Mouse (Mus musculus) cerebellum, adult 2 months (tissue): ENCODE data around the gene Cpa5. TPM values are rescaled to one million over a fixed set of nuclear protein-coding genes. Genes with fewer than 3 reads are reported as not detected.
A peak's percentile ranks its signal among the peaks of the same experiment; 100 is the strongest.

Experiments used
- DNase-seq, 2 experiments: peaks; one replicate each; pipeline ENCODE4 v3.0.0; 2021
- H3K27ac ChIP-seq: fragments of 200-500 bp; 2 replicates; pipeline ENCODE4 v1.5.1; 2012; ENCODE audit warnings: low read length, control low read depth, inconsistent platforms; ENCODE audit not compliant: insufficient read depth
- H3K27me3 ChIP-seq: fragments of 200-500 bp; 2 replicates; pipeline ENCODE4 v1.6.1; 2012; ENCODE audit warnings: inconsistent platforms, mild to moderate bottlenecking, low read length, moderate library complexity; ENCODE audit not compliant: control insufficient read depth, insufficient read depth
- H3K4me1 ChIP-seq: fragments of 200-500 bp; 2 replicates; pipeline ENCODE4 v1.6.1; 2011; ENCODE audit warnings: low read length; ENCODE audit not compliant: control insufficient read depth, insufficient read depth
- H3K4me3 ChIP-seq: fragments of 200-500 bp; replicated peaks from 2 replicates; pipeline ENCODE3; 2011; ENCODE audit warnings: mild to moderate bottlenecking, low read depth, low read length, control low read depth; ENCODE audit not compliant: insufficient read depth
- CTCF ChIP-seq: fragments of 200-500 bp; IDR thresholded peaks from 2 replicates; pipeline ENCODE4 v1.5.1; 2011; ENCODE audit warnings: low read depth, mild to moderate bottlenecking, control low read depth, low read length, moderate library complexity, borderline replicate concordance; ENCODE audit not compliant: insufficient read depth
- POLR2A ChIP-seq: fragments of 200-500 bp; IDR thresholded peaks from 2 replicates; pipeline ENCODE4 v1.6.1; 2011; ENCODE audit warnings: low read length, control low read depth, borderline replicate concordance; ENCODE audit not compliant: insufficient read depth
- WGBS: fragments of 180-500 bp; shearing (Covaris S2); methylation state at CpG from one replicate; pipeline ENCODE4 v1.1.7; 2018; 5-methylcytosine and 5-hydroxymethylcytosine counted together
- polyA plus RNA-seq: library from polyadenylated mRNA; depleted of rRNA; stranded (reverse); fragments of >200 nt; gene quantifications from 2 replicates; pipeline ENCODE4 v1.2.3, GENCODE M21; 2012

The Cpa5 gene
- polyA plus RNA-seq, 1 experiment: not detected

- no peak for DNase-seq
- WGBS: 60% methylated on average over 5 of the region's 5 CpGs
- Histone ChIP-seq H3K27me3 (no peaks in the 10 kb centered on the region), H3K27ac (no peak overlapping the region), H3K4me3 (no peak overlapping the region), H3K4me1 (no peaks in the 10 kb centered on the region)
- TF ChIP-seq CTCF (no peak), POLR2A (no peak)
Observed at GRCm38 (mm10) chr6:30611212-30611611, 402 bp downstream of the Cpa5 start.

GRCm38 (mm10) chr6:30614251-30614650 lies 3.4 kb downstream of the Cpa5 start:
- peaks cover 3% of the 10 kb centered on the region for H3K4me1 ChIP-seq
- no peak overlapping the region for H3K27ac ChIP-seq
- WGBS: 35% methylated on average over 6 of the region's 6 CpGs
- no peak for TF ChIP-seq POLR2A
- TF ChIP-seq CTCF: no peak
- no peak for DNase-seq
- H3K27me3 ChIP-seq: no peaks in the 10 kb centered on the region
- no peak overlapping the region for H3K4me3 ChIP-seq

- H3K4me1 ChIP-seq: peaks cover 3% of the 10 kb centered on the region
- TF ChIP-seq CTCF (no peak), POLR2A (no peak)
- no peak overlapping the region for H3K4me3 ChIP-seq
- H3K27ac ChIP-seq: no peak overlapping the region
- no peaks in the 10 kb centered on the region for H3K27me3 ChIP-seq
- 49% methylated on average over 4 of the region's 4 CpGs for WGBS
- no peak for DNase-seq
Observed at GRCm38 (mm10) chr6:30615741-30616140, 4.9 kb downstream of the Cpa5 start.

GRCm38 (mm10) chr6:30616491-30616941 lies 5.7 kb downstream of the Cpa5 start:
- peaks cover 3% of the 10 kb centered on the region for H3K4me1 ChIP-seq
- no peak for DNase-seq
- no peak for TF ChIP-seq POLR2A
- no peak for TF ChIP-seq CTCF
- H3K4me3 ChIP-seq: no peak overlapping the region
- H3K27ac ChIP-seq: no peak overlapping the region
- 37% methylated on average over 8 of the region's 8 CpGs for WGBS
- no peaks in the 10 kb centered on the region for H3K27me3 ChIP-seq

GRCm38 (mm10) chr6:30617020-30617958 lies 6.5 kb downstream of the Cpa5 start:
- peak overlapping the region; percentile 28 for H3K4me3 ChIP-seq
- TF ChIP-seq CTCF: no peak
- no peak for TF ChIP-seq POLR2A
- H3K4me1 ChIP-seq: peaks cover 3% of the 10 kb centered on the region
- H3K27me3 ChIP-seq: no peaks in the 10 kb centered on the region
- DNase-seq: no peak
- H3K27ac ChIP-seq: no peak overlapping the region
- 19% methylated on average over 13 of the region's 13 CpGs for WGBS

GRCm38 (mm10) chr6:30617959-30618590 lies 7.3 kb downstream of the Cpa5 start:
- WGBS: 21% methylated on average over 18 of the region's 18 CpGs
- Histone ChIP-seq H3K27me3 (no peaks in the 10 kb centered on the region), H3K4me1 (peaks cover 3% of the 10 kb centered on the region), H3K27ac (no peak overlapping the region), H3K4me3 (peak overlapping the region; percentile 28)
- DNase-seq: peak in 1 of 2 experiments; percentile 10
- TF ChIP-seq CTCF: no peak
- no peak for TF ChIP-seq POLR2A

GRCm38 (mm10) chr6:30618735-30619134 lies 7.9 kb downstream of the Cpa5 start:
- H3K4me3 ChIP-seq: no peak overlapping the region
- H3K27me3 ChIP-seq: no peaks in the 10 kb centered on the region
- 61% methylated on average over 6 of the region's 6 CpGs for WGBS
- TF ChIP-seq CTCF: no peak
- TF ChIP-seq POLR2A: no peak
- H3K27ac ChIP-seq: no peak overlapping the region
- H3K4me1 ChIP-seq: peaks cover 3% of the 10 kb centered on the region
- DNase-seq: no peak
